Mouse (Mus musculus): Measurements from ENCODE around the gene Hectd1. TPM values are rescaled to one million over a fixed set of nuclear protein-coding genes. Genes with fewer than 3 reads are reported as not detected.

The Hectd1 gene
- polyA plus RNA-seq (2017; shearing (Covaris generic)) = 10 to 100 TPM; 66.4 to 69.0 TPM

GRCm38 (mm10) chr12:51829290-51830076, at the start of gene Hectd1:
TSS of gene Hectd1 (minus strand) at chr12:51829536.

Other genes with a start within 250 kb of the Hectd1 start
- gene Coch, start 236.2 kb downstream of the Hectd1 start, polyA plus RNA-seq (2017; shearing (Covaris generic)) = 1 to 10 TPM in 1 of 2 experiments, under 1 TPM in 1; 0.83 to 8.4 TPM
- 10 to 100 TPM; 49.7 to 50.8 TPM for gene Ap4s1, start 138.5 kb downstream of the Hectd1 start, polyA plus RNA-seq (2017; shearing (Covaris generic))
- gene Strn3, start 137.6 kb downstream of the Hectd1 start, polyA plus RNA-seq (2017; shearing (Covaris generic)) = 10 to 100 TPM; 27.2 to 39.0 TPM
- gene Heatr5a, start 141.8 kb upstream of the Hectd1 start, polyA plus RNA-seq (2017; shearing (Covaris generic)) = 10 to 100 TPM in 1 of 2 experiments, 1 to 10 TPM in 1; 8.6 to 12.9 TPM
- 10 to 100 TPM in 1 of 2 experiments, 1 to 10 TPM in 1; 9.5 to 11.3 TPM for gene Dtd2, start 177.0 kb upstream of the Hectd1 start, polyA plus RNA-seq (2017; shearing (Covaris generic))
- not detected for gene Gpr33, start 198.5 kb upstream of the Hectd1 start, polyA plus RNA-seq (2017; shearing (Covaris generic))